Comparison of ENCODE assay signal across 15 mouse cellular contexts in the genomic region with DNA sequence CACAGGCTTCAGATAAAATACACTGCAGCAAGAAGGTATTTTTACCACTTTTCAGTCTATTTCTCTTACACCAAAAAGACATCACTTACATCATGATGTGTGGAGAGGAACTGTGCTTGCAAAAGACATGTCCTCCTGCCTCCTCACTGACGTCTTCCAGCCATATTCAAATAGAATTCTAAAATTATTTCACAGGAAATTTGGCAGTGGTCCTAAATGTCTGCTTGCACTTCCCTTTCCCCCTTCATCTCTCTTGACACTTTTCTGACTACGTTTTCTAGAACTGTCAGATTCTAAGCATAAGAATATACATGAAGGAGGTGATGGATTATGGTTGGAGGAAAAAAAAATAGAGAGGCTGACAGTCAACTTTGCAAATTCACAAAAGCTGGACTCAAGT. TPM values are rescaled to one million over a fixed set of nuclear protein-coding genes. Genes with fewer than 3 reads are reported as not detected.
A peak's percentile ranks its signal among the peaks of the same experiment; 100 is the strongest.
DNase-seq lines count a peak whose midpoint lies in the region; ATAC-seq and TF ChIP-seq lines count a peak whose summit lies in the region.
"Had no signal": no experiment of that assay in that cellular context is flagged by ENCODE, and none has a peak within 500 bp of the region (broad histone marks: within the 10 kb centered on the region; RNA-seq: fewer than 3 reads in every experiment).

No protein-coding gene starts in this region.

- no peak for TF ChIP-seq CTCF in cortical plate, adult 2 months (IDR thresholded peaks at IDR 0.05; ENCODE audit: extremely low read depth, insufficient read depth, low read length)
- TF ChIP-seq CTCF in midbrain, postnatal 0 days (IDR thresholded peaks at IDR 0.05): no peak

- H3K4me1 ChIP-seq in cortical plate, adult 2 months (ENCODE audit: control insufficient read depth, insufficient read depth, low read length): peaks cover 19% of the 10 kb centered on the region
- H3K4me1 ChIP-seq in midbrain, postnatal 0 days (ENCODE audit: insufficient read depth, low read length): peaks cover 3% of the 10 kb centered on the region; the same call in 1 of the 2 replicates

- H3K4me2 ChIP-seq in midbrain, postnatal 0 days (ENCODE audit: low read depth, low read length, poor library complexity, severe bottlenecking): no peak overlapping the region
- H3K4me2 ChIP-seq: limb, embryonic 15.5 days had no signal

- no peak overlapping the region for H3K9ac ChIP-seq in midbrain, postnatal 0 days (replicated peaks; ENCODE audit: low read length, poor library complexity, severe bottlenecking)
- H3K9ac ChIP-seq: limb, embryonic 15.5 days had no signal

- TF ChIP-seq POLR2A in cortical plate, adult 2 months (IDR thresholded peaks at IDR 0.05; ENCODE audit: extremely low read depth, insufficient read depth, low read length): no peak

- no peaks in the 10 kb centered on the region for H3K27me3 ChIP-seq in midbrain, postnatal 0 days (ENCODE audit: insufficient read depth, low read length)
- H3K27me3 ChIP-seq: CH12.LX; limb, embryonic 15.5 days had no signal

- DNase-seq in kidney, postnatal 14 days: peak; percentile 14
- no peak for DNase-seq in kidney, adult 18-20 months
- no peak for DNase-seq in midbrain, postnatal 0 days (ENCODE audit: low spot score)
- no peak for DNase-seq in cerebellum, postnatal 25 days
- DNase-seq: gastrocnemius, postnatal 10 days; thymus, postnatal 4 days had no signal

- WGBS in midbrain, postnatal 0 days: 30% methylated on average over 2 of the region's 2 CpGs

- H3K4me3 ChIP-seq in cortical plate, adult 2 months (ENCODE audit: insufficient read depth, low read length): no peak overlapping the region
- H3K4me3 ChIP-seq in midbrain, postnatal 0 days (ENCODE audit: low read depth, low read length): no peak overlapping the region
- H3K4me3 ChIP-seq: erythroblast, embryonic 14.5 days; limb, embryonic 15.5 days; myocyte had no signal

- no peaks in the 10 kb centered on the region for H3K9me3 ChIP-seq in midbrain, postnatal 0 days (ENCODE audit: low read length)
- H3K9me3 ChIP-seq: limb, embryonic 15.5 days had no signal

- ATAC-seq in hematopoietic stem cell, adult 5-6 weeks (replicated peaks in 1 of 2; ENCODE audit: insufficient read depth in 1 of 2, low FRiP score in 2 of 2, low TSS enrichment in 1 of 2, low read depth in 1 of 2, poor library complexity in 2 of 2, severe bottlenecking in 2 of 2): peak; percentile 27 to 36; a peak in 3 of 4 replicates
- ATAC-seq in midbrain, postnatal 0 days (ENCODE audit: low FRiP score): no peak
- ATAC-seq in monocyte, adult 5-6 weeks (replicated peaks; ENCODE audit: insufficient number of reproducible peaks, low FRiP score, low TSS enrichment, poor library complexity, severe bottlenecking): no peak
- ATAC-seq: intestine, embryonic 16.5 days; Patski had no signal

- H3K27ac ChIP-seq in cortical plate, adult 2 months (ENCODE audit: insufficient read depth, low read length): peak overlapping the region; percentile 96; the same call in 1 of the 2 replicates
- peak overlapping the region; percentile 55 for H3K27ac ChIP-seq in midbrain, postnatal 0 days (ENCODE audit: low read depth, low read length)
- H3K27ac ChIP-seq: limb, embryonic 15.5 days had no signal

- H3K36me3 ChIP-seq in midbrain, postnatal 0 days (ENCODE audit: insufficient read depth, low read length): peaks cover 4% of the 10 kb centered on the region; the same call in 1 of the 2 replicates

RNA-seq across cellular contexts. Expression of a gene that starts 33.0 kb away (rescaled TPM):
- polyA plus RNA-seq in cortical plate, adult 2 months (2012; rRNA removed): 446 and 493 TPM in 2 replicates
- 4.1 and 4.3 TPM in 2 replicates for total RNA-seq in hematopoietic stem cell, adult 5-6 weeks (2017)
- 486 and 584 TPM in 2 replicates for total RNA-seq in midbrain, postnatal 0 days (2014; rRNA removed)
- 1,122 and 1,124 TPM in 2 replicates for polyA plus RNA-seq in midbrain, postnatal 0 days (2015; fragmentation: Nextera tagmentation; extraction: Ambion mirVana)
- not detected in 3 replicates for total RNA-seq in monocyte, adult 5-6 weeks (2017)
- total RNA-seq: CH12.LX had no signal
- polyA plus RNA-seq: erythroblast, embryonic 14.5 days; Patski had no signal

Comparison
In these comparisons a context has a peak if more than half of its experiments do, and no peak if none do; other contexts are left out.
1. ATAC-seq: peak in hematopoietic stem cell, adult 5-6 weeks (2 of 2); none in midbrain, postnatal 0 days (single experiment) and monocyte, adult 5-6 weeks (single experiment).
2. RNA of a gene that starts 33.0 kb away (total RNA-seq): 486 to 584 TPM in midbrain, postnatal 0 days; 4.1 to 4.3 TPM in hematopoietic stem cell, adult 5-6 weeks and not detected in monocyte, adult 5-6 weeks; every median in the first group is over 10 times any median in the second.